Mouse (Mus musculus) brain, embryonic 14.5 days (tissue): ENCODE results near the gene Esrrg. TPM values are rescaled to one million over a fixed set of nuclear protein-coding genes. Genes with fewer than 3 reads are reported as not detected.

ENCODE experiments used
- DNase-seq: peaks from one replicate; pipeline ENCODE4 v3.0.0-alpha.2; 2011; ENCODE audit warnings: low read depth
- CTCF ChIP-seq: fragments of 200-500 bp; IDR thresholded peaks from 2 replicates; pipeline ENCODE4 v1.5.1; 2012; ENCODE audit warnings: inconsistent platforms, mild to moderate bottlenecking, moderate library complexity, borderline replicate concordance; ENCODE audit not compliant: insufficient read depth, insufficient read length; ENCODE audit errors: extremely low read depth
- POLR2A ChIP-seq: fragments of 200-500 bp; IDR thresholded peaks from 2 replicates; pipeline ENCODE4 v1.6.1; 2012; ENCODE audit warnings: mild to moderate bottlenecking, inconsistent platforms, borderline replicate concordance; ENCODE audit not compliant: poor library complexity, insufficient read depth, insufficient read length, severe bottlenecking; ENCODE audit errors: extremely low read depth
- polyA plus RNA-seq: library from polyadenylated mRNA; depleted of rRNA; stranded (reverse); fragments of >200 nt; gene quantifications from 2 replicates; pipeline ENCODE4 v1.2.3, GENCODE M21; 2012

The Esrrg gene
- polyA plus RNA-seq, 1 experiment: 31.4 TPM

DNA sequence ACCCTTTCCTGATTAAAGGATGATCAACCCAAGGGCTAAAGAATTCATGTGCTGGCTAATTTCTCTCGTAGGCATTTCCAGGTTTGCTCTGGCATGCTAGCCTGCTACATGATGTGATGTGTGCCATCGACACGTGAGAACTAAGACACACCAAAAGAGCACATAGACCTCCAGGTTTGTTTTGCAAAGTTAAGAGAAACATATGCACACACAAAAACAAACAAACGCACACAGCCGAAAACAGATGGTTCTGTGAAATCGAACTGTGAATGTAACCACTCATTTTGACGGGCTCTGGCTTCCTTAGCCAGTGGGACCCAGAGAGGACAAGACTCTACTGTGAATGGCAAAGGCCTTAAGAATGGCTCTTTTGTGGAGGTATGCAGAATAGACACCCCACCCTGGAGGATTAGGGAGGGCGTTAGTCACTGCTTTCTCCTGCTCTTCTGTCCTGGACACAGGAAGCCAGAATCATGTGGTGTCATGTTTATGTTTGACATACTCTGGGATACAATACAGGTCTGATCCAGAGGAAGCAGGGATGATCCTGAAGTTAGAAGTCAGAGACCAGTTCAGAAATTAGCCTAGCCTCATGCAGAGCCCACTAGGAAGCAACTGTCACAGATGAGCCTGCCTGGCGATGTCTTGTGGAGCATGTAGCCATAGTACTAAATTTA is 217.0 kb downstream of the Esrrg start:
- TF ChIP-seq CTCF: no peak
- no peak for TF ChIP-seq POLR2A
- peak; percentile 57 for DNase-seq

- no peak for DNase-seq
- TF ChIP-seq POLR2A (no peak), CTCF (no peak)
These were observed 217.5 kb downstream of the Esrrg start for GRCm38 (mm10) chr1:187826140-187826539.

DNA sequence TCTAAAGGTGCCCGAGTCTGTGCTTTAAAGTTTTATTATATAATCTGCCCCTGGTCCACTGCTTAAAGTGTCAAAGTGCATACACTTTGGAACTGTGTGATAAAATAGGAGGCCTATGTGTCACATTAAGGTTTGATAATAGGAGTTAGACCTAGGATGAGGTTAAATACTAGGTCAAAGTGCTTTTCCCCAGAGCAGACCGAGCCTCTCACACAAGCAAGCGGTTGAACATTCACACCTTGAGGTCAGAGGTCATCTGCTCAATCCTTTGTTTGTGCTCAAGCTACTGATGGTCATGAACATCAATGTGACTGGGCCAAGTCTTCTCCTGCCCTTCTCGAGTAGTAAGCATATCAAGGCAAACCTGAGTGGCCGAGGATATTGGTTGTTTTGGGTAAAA is 218.3 kb downstream of the Esrrg start:
- no peak for TF ChIP-seq CTCF
- TF ChIP-seq POLR2A: no peak
- no peak for DNase-seq

DNA sequence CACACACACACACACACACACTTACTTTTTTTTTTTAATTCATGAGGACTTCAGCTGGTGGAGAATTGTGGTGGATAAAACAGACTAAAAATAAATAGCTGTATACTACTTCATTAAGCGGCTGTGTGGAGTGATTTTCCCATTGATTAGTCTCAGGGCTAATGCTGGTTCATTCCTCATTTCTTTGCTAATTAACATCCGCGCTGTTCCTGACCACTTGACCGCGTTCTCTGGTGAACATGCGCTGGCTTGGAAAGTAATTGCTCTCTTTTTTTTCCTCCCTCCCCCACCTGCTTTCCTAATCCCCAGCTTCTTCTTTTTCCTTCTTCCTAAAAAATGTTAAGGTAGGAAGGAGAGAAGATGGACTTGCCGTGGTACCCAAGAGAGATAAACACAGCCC is 222.3 kb downstream of the Esrrg start:
- no peak for TF ChIP-seq POLR2A
- no peak for TF ChIP-seq CTCF
- DNase-seq: peak; percentile 50

DNA sequence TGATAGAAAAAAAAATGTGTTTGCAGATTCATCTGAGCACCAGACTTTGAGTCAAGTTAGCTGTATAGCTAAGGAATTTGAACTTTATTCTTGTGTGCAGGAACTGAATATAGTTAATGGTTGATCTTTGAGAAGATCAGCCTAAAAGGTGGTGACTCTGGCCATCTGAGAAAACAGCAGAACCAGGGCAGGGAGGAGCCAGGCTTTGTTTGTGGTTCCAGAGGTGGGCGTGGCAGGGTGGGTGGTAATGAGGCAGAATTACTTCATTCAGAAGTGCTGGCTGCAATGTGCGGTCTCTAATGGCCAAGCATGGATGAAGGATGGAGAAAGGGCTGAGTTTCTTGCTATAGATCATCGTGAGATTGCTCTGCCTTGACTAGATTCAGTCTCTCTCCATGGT is 224.3 kb downstream of the Esrrg start:
- no peak for TF ChIP-seq POLR2A
- no peak for TF ChIP-seq CTCF
- DNase-seq: no peak

DNA sequence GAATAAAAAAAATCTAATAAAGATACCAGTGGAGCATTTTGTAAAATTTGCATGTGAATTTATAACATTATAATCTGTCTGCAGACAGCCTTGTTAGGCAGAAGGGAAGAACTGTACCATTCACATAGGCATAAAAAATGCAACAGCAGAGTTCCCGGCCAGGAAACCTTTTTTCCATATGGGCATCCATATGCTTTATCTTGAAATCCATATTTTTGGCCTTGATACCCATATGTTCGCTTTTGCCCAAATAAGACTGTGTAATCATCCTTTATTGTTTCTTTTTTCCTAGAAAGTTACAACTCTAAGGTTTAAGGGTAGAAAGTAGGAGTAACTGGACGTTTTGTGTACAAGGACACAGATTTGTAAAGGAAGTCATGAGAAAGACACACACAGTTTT is 226.0 kb downstream of the Esrrg start:
- TF ChIP-seq CTCF (no peak), POLR2A (no peak)
- DNase-seq: peak; percentile 59

DNA sequence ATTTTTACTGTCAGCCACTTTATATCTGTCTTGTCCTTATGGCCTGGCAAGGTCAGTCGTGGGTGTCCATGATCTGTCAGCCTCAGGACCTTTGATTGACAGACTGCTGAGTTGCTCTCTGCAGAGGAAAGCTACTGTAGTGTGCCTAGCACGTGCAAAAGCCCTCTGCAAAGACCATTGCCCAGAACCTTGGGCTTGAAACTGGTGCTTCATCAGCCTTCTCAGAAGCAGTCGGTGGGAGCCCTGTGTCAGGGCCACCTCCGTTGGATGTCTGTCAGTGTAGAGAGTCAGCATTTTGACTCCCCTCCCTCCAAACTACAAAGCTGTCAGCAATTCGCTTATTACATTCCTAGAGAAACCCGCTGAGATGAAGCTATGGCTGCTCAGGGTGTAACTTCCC is 227.8 kb downstream of the Esrrg start:
- TF ChIP-seq POLR2A (no peak), CTCF (no peak)
- DNase-seq: no peak

GRCm38 (mm10) chr1:187836876-187837275 is 228.3 kb downstream of the Esrrg start:
- peak; percentile 32 for DNase-seq
- no peak for TF ChIP-seq CTCF
- no peak for TF ChIP-seq POLR2A

DNA sequence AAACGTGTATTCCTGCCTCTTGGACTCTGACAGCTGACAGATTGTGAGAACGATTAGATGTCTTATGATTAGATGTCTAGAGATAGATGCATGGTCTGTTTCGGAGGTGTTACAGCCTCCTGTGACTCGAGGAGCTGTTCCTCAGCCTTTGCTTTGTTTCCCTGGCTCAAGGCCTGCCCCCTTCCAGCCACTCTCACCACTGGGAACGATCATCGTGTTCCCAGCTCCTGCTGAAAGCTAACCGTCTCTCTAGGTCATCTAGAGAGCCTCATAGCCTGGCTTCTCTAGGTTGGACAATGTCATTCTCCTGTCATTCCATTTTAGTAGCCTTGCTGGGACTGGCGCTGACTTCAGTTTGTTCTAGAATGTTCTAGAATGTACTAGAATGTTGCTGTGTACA is 233.0 kb downstream of the Esrrg start:
- no peak for DNase-seq
- no peak for TF ChIP-seq POLR2A
- TF ChIP-seq CTCF: no peak

- no peak for DNase-seq
- TF ChIP-seq POLR2A: no peak
- TF ChIP-seq CTCF: no peak
These were observed 234.1 kb downstream of the Esrrg start for GRCm38 (mm10) chr1:187842702-187843101.

DNA sequence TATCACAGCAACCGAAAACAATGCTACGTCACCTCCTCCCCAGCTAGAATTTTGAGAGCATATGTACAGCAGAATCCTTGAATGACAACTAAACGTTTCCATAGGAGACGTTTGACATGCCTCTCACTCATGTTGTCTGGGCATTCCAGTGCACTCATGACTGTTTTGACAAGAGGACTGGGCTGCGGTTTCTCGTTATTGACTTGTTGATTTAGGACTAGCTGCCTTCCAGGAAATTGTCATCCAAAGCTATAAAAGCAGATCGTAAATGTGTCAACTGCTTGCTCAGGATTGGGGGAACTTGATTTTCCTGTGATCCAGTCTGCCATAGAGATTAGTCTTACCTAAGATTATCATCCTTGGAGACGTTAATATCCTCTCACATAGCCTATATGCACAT is 245.6 kb downstream of the Esrrg start:
- no peak for DNase-seq
- no peak for TF ChIP-seq CTCF

- DNase-seq: peak; percentile 54
- TF ChIP-seq CTCF (no peak), POLR2A (no peak)
These were observed 253.7 kb downstream of the Esrrg start for GRCm38 (mm10) chr1:187862339-187862738.

GRCm38 (mm10) chr1:187868427-187868826 is 259.8 kb downstream of the Esrrg start:
- no peak for DNase-seq
- no peak for TF ChIP-seq POLR2A

DNA sequence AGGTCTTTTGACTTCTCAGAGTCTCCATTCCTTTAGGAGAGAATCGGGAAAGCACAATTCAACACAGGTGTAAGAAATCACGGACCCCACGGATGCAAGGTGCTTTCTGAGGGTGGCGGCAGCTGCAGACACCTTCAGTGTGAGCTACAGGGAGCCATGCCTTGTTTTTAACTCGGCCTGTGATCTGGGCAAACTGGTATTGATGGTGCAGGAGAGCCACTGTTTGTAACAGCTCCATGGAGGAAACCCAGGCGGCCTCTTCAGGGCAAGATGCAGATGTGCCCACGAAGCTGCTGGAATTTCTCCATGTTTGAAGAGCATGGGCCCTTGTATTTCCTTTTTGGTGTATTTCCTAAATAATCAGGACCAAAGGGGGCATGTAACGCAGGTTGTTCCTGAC is 263.6 kb downstream of the Esrrg start:
- TF ChIP-seq POLR2A (no peak), CTCF (no peak)
- no peak for DNase-seq
